Mouse (Mus musculus): ENCODE data around the gene Rbms1.

Rbms1 gene

GRCm38 (mm10) chr2:60712891-60713290 lies 250.1 kb downstream of the Rbms1 start:
- DNase-seq (ENCODE audit: low read depth, low spot score), result no peak

GRCm38 (mm10) chr2:60712483-60712882 lies 250.5 kb downstream of the Rbms1 start:
- no peak for DNase-seq (ENCODE audit: low read depth, low spot score)

GRCm38 (mm10) chr2:60711098-60711880 lies 251.7 kb downstream of the Rbms1 start:
- no peak for DNase-seq (ENCODE audit: low read depth, low spot score)

GRCm38 (mm10) chr2:60710317-60710716 lies 252.7 kb downstream of the Rbms1 start:
- DNase-seq (ENCODE audit: low read depth, low spot score), result no peak

DNA sequence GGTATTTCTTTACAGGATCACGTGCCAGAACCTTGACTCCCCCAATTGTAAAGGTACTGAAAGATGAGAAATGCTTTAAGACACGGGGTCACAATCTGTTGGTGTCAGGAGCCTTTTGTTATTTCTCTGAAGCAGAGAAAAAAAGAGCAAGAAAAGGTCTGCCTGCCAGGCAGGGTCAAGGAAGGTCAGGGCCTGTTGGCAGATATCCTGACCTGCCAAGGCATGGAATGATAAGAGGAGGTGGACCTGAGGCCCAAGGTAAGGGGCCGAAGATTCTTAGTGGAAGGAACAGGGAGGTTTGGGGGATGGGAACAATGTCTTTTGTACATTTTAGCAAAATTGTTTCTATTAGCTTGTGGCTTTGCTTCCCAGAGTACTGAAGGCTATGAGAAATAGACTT lies 254.3 kb downstream of the Rbms1 start:
- no peak for DNase-seq (ENCODE audit: low read depth, low spot score)

- DNase-seq (ENCODE audit: low read depth, low spot score), result no peak
Observed at GRCm38 (mm10) chr2:60706866-60707265, 256.1 kb downstream of the Rbms1 start.

GRCm38 (mm10) chr2:60705426-60705825 lies 257.6 kb downstream of the Rbms1 start:
- DNase-seq (ENCODE audit: low read depth, low spot score), result no peak

DNA sequence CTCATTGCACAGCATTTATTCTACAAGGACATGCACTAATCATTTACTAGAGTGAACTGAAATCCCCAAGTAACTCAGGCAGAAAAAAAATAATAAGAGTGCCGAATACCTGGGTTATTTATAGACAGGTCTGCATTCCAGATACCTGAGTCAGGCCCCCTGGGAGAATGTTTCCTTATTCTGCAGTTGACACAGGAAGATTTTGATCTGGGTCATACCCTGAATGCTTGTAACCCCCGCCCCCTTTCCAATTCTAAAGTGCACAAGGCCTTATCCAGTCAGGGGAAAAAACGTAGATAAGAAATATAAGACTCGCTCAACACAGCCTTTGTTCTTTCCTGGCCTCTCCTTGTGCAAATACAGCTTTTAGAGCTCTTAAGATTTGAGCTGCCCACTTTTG lies 259.7 kb downstream of the Rbms1 start:
- DNase-seq (ENCODE audit: low read depth, low spot score), result no peak

DNA sequence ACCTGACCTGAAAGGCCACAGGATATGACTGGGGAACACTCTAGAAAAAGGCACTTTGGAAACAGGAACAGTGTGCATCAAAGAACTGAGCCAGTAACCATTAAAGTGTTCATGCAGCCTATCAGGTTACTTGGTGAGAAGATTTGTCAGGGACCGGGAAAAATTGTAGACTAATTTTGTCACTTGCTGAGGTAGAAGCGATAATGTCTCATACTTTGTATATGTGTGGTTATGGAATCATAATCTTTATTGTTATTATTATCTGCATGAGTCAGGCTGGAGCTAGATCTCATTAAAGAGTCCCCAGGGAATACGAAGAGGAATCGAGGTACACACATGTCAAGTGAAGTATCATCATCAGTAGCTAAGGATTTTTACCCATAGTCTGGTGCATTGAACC lies 262.0 kb downstream of the Rbms1 start:
- no peak for DNase-seq (ENCODE audit: low read depth, low spot score)

All from R1 (cell line).